Mouse (Mus musculus) limb, embryonic 12.5 days (tissue): ENCODE data around the gene Trp53rkb. TPM values are rescaled to one million over a fixed set of nuclear protein-coding genes. Genes with fewer than 3 reads are reported as not detected.

Source experiments
- ATAC-seq: fragments of 200-750 bp; cut with Nextera tagmentation; 2 replicates; pipeline ENCODE4 v1.8.0; 2017; ENCODE audit warnings: low read depth, moderate TSS enrichment; ENCODE audit not compliant: insufficient number of reproducible peaks, insufficient read depth, low FRiP score, low TSS enrichment
- H3K27ac ChIP-seq: fragments of 300-500 bp; sonication (generic); 2 replicates; pipeline ENCODE4 v1.5.1; 2016; ENCODE audit warnings: mild to moderate bottlenecking, moderate library complexity
- H3K27me3 ChIP-seq: fragments of 300-500 bp; sonication (generic); 2 replicates; pipeline ENCODE4 v1.6.1; 2016; ENCODE audit warnings: mild to moderate bottlenecking, moderate library complexity
- H3K36me3 ChIP-seq: fragments of 300-500 bp; sonication (generic); 2 replicates; pipeline ENCODE4 v1.6.1; 2016; ENCODE audit warnings: mild to moderate bottlenecking, moderate library complexity
- H3K4me1 ChIP-seq: fragments of 300-500 bp; sonication (generic); replicated peaks from 2 replicates; pipeline ENCODE4 v1.6.1; 2016
- H3K4me2 ChIP-seq: fragments of 300-500 bp; sonication (generic); 2 replicates; pipeline ENCODE4 v1.6.1; 2016; ENCODE audit warnings: mild to moderate bottlenecking, moderate library complexity
- H3K4me3 ChIP-seq: fragments of 300-500 bp; sonication (generic); replicated peaks from 2 replicates; pipeline ENCODE4 v1.5.1; 2016; ENCODE audit warnings: mild to moderate bottlenecking
- H3K9ac ChIP-seq: fragments of 300-500 bp; sonication (generic); replicated peaks from 2 replicates; pipeline ENCODE4 v1.6.1; 2016; ENCODE audit warnings: mild to moderate bottlenecking, moderate library complexity
- H3K9me3 ChIP-seq: fragments of 300-500 bp; sonication (generic); 2 replicates; pipeline ENCODE4 v1.6.1; 2016; ENCODE audit warnings: mild to moderate bottlenecking, moderate library complexity
- WGBS: fragments of 180-500 bp; shearing (Covaris S2); methylation state at CpG from one replicate; pipeline ENCODE4 v1.1.7; 2016; 5-methylcytosine and 5-hydroxymethylcytosine counted together
- polyA plus RNA-seq: library from polyadenylated mRNA; unstranded; fragments of >200 nt; fragmentation: Nextera tagmentation; extraction: Ambion mirVana; gene quantifications from 2 replicates; pipeline ENCODE4 v1.2.1, GENCODE M21; 2016

Trp53rkb gene
- polyA plus RNA-seq, 1 experiment from 2014 or later = 8.8 TPM

DNA sequence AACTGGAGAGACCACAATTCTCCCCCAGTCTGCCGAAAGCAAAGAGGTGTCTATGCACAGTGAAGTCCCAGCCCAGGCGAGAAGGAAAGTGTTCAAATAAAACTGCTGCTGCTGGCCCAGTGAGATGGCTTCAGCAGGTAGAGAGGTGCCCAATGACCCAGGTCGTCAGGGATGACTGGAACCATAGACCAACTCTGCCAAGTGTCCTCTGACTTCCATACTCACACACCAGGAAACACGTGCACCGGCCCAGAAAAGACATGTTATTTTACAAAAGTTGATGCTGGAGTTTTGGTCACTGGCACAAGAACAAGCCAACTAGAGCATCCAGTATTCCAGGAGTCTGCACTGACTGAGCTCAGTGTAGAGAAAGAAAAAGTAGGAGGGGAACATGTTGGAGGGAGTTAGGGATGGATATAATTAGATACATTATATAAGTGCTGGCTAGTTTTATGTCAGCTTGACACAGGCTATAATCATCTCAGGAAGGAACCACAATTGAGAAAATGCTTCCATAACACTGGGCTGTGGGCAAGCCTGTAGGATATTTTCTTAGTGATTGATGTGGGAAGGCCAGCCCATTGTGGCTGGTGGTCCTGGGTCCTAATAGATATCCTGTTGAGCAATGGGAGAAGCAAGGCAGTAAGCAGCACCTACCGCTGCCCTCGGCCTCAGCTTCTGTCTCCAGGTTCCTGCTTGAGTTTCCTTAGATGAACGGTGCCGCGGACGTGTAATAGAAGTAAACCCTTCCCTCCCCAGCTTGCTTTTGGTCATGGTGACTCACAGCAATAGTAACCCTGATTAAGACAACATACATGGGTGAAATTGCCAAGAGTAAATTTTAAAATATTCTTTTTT, 7.5 kb downstream of the Trp53rkb start:
- H3K4me1 ChIP-seq = no peaks in the 10 kb centered on the region
- no peaks in the 10 kb centered on the region; the same call in 1 of the 2 replicates for H3K27me3 ChIP-seq
- H3K9ac ChIP-seq = no peak overlapping the region
- H3K4me3 ChIP-seq = no peak overlapping the region
- no peak overlapping the region for H3K27ac ChIP-seq
- 79% methylated on average over 11 of the region's 11 CpGs for WGBS
- H3K9me3 ChIP-seq = no peaks in the 10 kb centered on the region
- ATAC-seq = no peak
- no peak overlapping the region for H3K4me2 ChIP-seq
- peaks cover 30% of the 10 kb centered on the region for H3K36me3 ChIP-seq

DNA sequence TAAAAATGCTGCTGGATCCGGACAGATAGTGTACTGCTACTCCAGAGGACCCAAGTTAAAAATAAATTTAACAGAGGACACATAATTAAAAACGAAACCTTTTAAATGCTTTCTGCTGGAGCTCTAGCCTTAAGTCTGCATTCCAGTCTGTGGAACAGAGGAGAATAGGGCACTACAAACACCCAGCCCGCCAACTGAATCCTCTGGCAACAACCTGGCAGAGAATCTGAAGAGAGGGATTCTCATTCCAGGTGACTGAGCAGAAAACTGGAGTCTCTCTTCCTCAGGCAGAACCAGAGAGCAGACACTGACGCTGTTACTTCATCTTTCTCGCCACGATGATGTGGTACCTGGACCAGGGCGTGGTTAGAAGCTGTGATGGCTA, 8.1 kb downstream of the Trp53rkb start:
- 85% methylated on average over 7 of the region's 7 CpGs for WGBS
- Histone ChIP-seq H3K27me3 (no peaks in the 10 kb centered on the region; the same call in 1 of the 2 replicates), H3K36me3 (peaks cover 30% of the 10 kb centered on the region), H3K27ac (no peak overlapping the region), H3K9ac (no peak overlapping the region), H3K9me3 (no peaks in the 10 kb centered on the region), H3K4me3 (no peak overlapping the region), H3K4me1 (no peaks in the 10 kb centered on the region), H3K4me2 (no peak overlapping the region)
- no peak for ATAC-seq

DNA sequence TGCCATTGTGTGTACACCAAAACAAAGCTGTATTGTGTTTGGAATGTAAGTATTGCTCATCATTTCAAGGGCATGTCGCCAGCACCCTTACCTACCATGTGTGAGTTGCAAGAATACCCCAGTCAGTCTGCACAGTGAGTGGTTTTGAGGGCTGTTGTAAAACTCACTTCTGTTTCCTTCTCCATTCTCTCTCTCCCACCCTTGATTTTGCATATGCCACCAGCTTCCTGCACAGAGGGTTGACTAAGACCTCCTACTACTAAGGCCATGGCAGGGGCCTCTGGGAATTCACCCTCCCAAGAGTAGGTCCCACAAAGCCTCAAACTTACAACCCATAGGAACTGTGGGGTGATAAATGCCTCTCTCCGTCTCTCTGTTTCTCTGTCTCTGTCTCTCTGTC, 9.1 kb downstream of the Trp53rkb start:
- no peak for ATAC-seq
- H3K4me2 ChIP-seq = no peak overlapping the region
- 64% methylated on average over 2 of the region's 2 CpGs for whole genome bisulfite sequencing
- H3K9me3 ChIP-seq = no peaks in the 10 kb centered on the region
- no peak overlapping the region for H3K9ac ChIP-seq
- peaks cover 21% of the 10 kb centered on the region for H3K36me3 ChIP-seq
- no peaks in the 10 kb centered on the region; the same call in 1 of the 2 replicates for H3K27me3 ChIP-seq
- H3K4me1 ChIP-seq = peaks cover 8% of the 10 kb centered on the region
- no peak overlapping the region for H3K4me3 ChIP-seq
- no peak overlapping the region for H3K27ac ChIP-seq

DNA sequence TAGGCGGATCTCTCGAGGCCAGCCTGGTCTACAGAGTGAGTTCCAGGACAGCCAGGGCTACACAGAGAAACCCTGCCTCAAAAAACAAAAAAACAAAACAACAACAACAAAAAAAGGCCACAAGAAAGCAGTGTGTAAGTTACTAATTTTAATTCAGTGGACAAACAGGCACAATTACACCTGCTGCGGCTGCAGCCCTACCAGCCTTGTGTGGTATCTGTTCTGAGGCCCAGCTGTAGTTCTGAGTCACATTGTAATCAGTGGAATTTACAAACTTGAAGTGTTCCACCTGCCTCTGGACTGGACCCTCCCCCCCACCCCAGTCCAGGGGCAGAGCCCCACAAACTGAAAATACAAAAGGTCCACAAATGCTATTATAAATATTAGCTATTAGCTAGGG, 11.0 kb downstream of the Trp53rkb start:
- WGBS = 94% methylated on average over 3 of the region's 3 CpGs
- no peak for ATAC-seq

DNA sequence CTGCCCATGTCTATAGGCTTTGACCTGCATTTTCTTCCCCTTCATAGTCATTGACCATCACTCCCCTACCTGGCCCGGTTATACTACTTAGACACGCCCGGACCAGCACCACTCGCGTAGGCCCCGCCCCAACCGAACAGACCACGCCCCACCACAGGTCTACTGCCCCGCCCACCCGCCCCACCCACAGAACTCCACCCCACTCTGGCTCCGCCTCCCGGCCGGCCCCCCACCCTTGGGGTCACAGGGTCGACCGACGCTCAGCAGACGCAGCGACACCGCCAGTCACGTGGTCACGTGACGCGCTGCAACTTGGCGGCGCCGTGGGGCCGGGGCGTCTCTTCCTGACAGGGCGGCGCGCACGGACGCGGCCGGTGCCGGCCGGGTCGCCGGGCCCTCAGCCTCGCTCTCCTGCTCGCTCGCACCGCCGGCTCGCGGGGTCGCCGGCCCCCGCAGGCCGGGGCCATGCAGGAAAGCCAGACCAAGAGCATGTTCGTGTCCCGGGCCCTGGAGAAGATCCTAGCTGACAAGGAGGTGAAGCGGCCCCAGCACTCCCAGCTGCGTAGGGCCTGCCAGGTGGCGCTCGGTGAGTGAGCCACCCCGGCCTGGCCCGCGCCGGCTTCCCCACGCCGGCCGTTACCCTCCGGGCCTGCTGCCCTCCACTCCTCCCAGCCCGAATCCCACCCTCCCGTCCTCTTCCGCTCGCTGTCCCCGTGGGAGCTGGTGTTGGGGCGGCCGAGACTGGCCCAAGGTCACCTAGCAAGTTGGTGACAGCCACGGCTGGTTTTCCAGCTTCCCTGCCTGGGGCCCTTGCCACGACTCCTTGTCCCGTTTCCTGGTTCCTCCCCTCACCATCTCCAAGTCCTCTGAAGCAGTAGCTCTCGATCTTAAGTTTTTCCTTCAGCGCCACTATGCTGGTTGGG, 13.2 kb downstream of the Trp53rkb start, which contains the start of gene Arfgef2:
Gene Arfgef2, plus strand, starts transcription at position 339 of the 923 bp plus-strand sequence.
- Histone ChIP-seq H3K36me3 (no peaks in the 10 kb centered on the region), H3K9ac (peak within 1 kb of the TSS; percentile 81), H3K4me2 (peak within 1 kb of the TSS; percentile 91), H3K27me3 (no peaks in the 10 kb centered on the region; the same call in 1 of the 2 replicates), H3K4me3 (peak within 1 kb of the TSS; percentile 85), H3K9me3 (no peaks in the 10 kb centered on the region), H3K4me1 (peaks cover 15% of the 10 kb centered on the region), H3K27ac (peak within 1 kb of the TSS; percentile 67)
- under 1% methylated on average over 76 of the region's 76 CpGs for whole genome bisulfite sequencing
- peak; percentile 87 for ATAC-seq

More for the DNA sequence above, 11.0 kb downstream of the Trp53rkb start:
- no peak overlapping the region for H3K4me3 ChIP-seq
- no peak overlapping the region for H3K27ac ChIP-seq
- H3K9me3 ChIP-seq = no peaks in the 10 kb centered on the region
- no peak overlapping the region for H3K4me2 ChIP-seq
- peaks cover 4% of the 10 kb centered on the region for H3K36me3 ChIP-seq
- peaks cover 15% of the 10 kb centered on the region for H3K4me1 ChIP-seq
- H3K9ac ChIP-seq = no peak overlapping the region
- no peaks in the 10 kb centered on the region; the same call in 1 of the 2 replicates for H3K27me3 ChIP-seq

DNA sequence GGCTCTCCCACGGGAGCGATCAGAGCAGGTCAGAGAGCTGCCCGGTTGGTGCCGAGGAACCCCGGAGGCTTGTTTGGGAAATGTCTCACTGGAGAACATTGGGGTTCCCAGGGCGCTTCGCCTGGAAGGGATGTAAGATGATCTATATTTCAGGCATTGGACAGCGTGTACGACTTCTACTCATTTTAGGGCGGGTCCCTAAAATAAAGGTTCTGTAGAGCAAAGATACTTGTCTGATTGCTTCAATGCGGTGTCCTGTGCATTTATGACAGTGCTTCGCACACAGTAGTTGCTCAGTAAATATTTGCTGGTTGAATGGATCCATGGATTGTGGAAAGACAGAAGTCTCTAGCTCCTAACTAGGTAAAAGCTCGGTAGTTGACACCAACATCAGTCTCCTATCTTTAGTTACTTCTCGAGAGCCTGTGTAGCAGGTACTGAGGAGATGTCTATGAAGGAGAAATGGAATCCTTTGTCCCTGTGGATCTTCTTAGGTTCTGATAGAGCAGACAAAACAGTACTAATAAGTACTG, 13.9 kb downstream of the Trp53rkb start:
- 0 out of 2 replicates have a peak, but pooled peaks have one; percentile 4 for ATAC-seq
- Histone ChIP-seq H3K9me3 (no peaks in the 10 kb centered on the region), H3K4me3 (peak overlapping the region; percentile 85), H3K27ac (peak overlapping the region; percentile 67; the same call in 1 of the 2 replicates), H3K4me2 (peak overlapping the region; percentile 91), H3K36me3 (no peaks in the 10 kb centered on the region), H3K27me3 (no peaks in the 10 kb centered on the region; the same call in 1 of the 2 replicates), H3K9ac (peak overlapping the region; percentile 81), H3K4me1 (peaks cover 15% of the 10 kb centered on the region)
- WGBS = 23% methylated on average over 14 of the region's 14 CpGs

DNA sequence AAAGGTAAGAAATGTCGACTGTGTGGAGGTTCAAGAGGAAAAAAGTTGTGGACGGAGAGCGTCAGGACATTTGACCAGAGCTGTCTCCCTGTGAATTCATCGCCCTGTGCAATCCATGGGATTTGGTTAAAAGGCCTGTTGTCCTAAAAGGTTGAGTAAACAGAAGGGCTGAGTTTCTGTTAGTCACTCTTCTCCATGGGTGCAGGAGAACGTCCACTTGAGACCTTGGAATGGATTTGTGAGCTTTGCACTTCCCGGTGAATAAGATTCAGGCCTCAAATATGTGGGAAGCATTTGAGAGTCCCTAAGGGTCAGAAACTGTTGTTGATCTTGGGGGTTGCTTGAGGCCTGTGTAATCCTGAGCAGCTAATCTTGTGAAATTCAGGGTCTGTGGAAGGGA, 14.5 kb downstream of the Trp53rkb start:
- peak overlapping the region; percentile 85; the same call in 1 of the 2 replicates for H3K4me3 ChIP-seq
- H3K27ac ChIP-seq = no peak overlapping the region
- WGBS = 84% methylated on average over 6 of the region's 6 CpGs
- no peaks in the 10 kb centered on the region for H3K36me3 ChIP-seq
- H3K4me1 ChIP-seq = peaks cover 15% of the 10 kb centered on the region
- ATAC-seq = no peak
- H3K27me3 ChIP-seq = no peaks in the 10 kb centered on the region; the same call in 1 of the 2 replicates
- H3K9me3 ChIP-seq = no peaks in the 10 kb centered on the region
- H3K4me2 ChIP-seq = peak overlapping the region; percentile 91
- H3K9ac ChIP-seq = no peak overlapping the region

DNA sequence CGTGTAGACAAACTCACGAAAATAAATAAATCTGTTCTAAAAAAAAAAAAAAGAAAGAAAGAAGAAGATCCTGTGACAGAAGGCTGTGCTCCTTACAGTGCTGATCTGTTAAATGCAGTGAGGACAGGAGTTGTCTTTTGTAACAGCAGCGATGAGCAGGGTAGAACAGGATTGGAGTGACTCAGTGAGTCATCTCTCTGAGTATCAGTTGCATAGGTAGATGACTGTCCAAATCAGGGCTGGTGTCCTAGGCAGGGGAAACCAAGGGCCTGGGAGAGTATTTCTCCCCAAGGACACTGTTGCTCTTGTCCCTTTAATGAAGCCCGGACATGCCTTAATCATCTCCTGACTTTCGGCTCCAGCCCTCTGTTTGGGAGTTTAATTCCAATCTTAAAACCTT, 17.2 kb downstream of the Trp53rkb start:
- Histone ChIP-seq H3K27ac (no peak overlapping the region), H3K4me3 (no peak overlapping the region), H3K9ac (no peak overlapping the region), H3K4me1 (peaks cover 15% of the 10 kb centered on the region), H3K9me3 (no peaks in the 10 kb centered on the region), H3K4me2 (no peak overlapping the region), H3K27me3 (no peaks in the 10 kb centered on the region), H3K36me3 (no peaks in the 10 kb centered on the region)
- 87% methylated on average over 5 of the region's 5 CpGs for WGBS
- no peak for ATAC-seq

DNA sequence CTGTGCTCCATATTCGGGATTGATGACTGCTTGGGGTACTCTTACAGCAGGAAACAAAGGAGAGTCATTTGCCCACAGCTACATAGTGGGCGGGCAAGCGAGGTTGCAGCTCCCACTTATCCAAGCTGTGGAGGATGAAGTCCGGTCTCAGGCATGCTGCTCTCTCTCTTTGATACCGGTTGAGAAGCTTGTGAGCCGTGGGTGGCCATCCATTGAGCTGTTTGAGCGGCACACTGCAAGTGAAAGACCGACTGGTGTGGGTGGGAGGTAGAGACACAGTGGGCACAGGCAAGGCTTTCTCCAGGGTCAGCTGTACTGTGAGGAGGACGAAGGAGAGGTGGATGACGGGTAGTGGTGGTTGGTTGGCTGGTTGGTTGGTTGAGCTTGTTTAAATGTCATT, 18.5 kb downstream of the Trp53rkb start:
- no peak for ATAC-seq
- H3K36me3 ChIP-seq = no peaks in the 10 kb centered on the region
- H3K27ac ChIP-seq = no peak overlapping the region

DNA sequence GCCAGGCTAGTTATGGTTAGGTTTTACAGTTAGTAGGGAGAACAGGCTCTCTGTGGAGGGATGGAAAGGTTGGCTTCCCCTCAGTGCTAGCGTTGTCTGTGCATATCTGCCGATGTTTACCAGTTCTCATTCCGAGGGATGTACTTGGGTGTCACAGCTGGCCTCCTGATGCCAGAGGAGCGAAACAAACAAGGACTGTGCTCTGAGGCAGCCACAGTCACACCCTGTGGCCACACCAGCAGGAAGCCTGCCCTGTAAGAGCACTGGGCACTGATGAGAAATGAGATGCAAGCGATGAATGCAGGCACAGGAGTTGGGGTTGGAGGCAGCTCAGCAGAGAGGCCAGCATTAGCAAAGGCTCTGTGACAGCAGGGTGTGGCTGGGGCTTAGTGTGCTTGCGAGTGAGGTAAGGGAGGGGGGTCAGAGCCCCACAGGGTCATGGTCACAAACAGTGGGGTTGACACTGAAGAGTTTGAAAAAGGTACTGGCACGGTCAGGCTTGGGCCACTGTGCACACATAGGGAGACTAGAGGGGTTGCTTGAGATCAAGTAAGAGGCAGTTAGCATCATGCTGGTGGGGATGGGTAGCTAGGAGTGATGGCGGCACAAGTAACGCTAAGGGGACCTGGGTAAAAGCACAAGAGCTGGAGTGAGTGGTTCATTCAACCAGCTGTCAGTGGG, 26.3 kb downstream of the Trp53rkb start:
- ATAC-seq = no peak
- Histone ChIP-seq H3K9ac (no peak overlapping the region), H3K9me3 (no peaks in the 10 kb centered on the region), H3K27me3 (no peaks in the 10 kb centered on the region), H3K27ac (no peak overlapping the region), H3K4me2 (no peak overlapping the region), H3K4me1 (peaks cover 3% of the 10 kb centered on the region; the same call in 1 of the 2 replicates), H3K36me3 (no peaks in the 10 kb centered on the region), H3K4me3 (no peak overlapping the region)
- WGBS = 90% methylated on average over 9 of the region's 9 CpGs

More for the DNA sequence above, 18.5 kb downstream of the Trp53rkb start:
- no peaks in the 10 kb centered on the region for H3K27me3 ChIP-seq
- peaks cover 14% of the 10 kb centered on the region for H3K4me1 ChIP-seq
- H3K4me3 ChIP-seq = no peak overlapping the region
- WGBS = 89% methylated on average over 10 of the region's 10 CpGs
- no peaks in the 10 kb centered on the region for H3K9me3 ChIP-seq
- H3K4me2 ChIP-seq = no peak overlapping the region
- no peak overlapping the region for H3K9ac ChIP-seq
